Mouse (Mus musculus) heart, embryonic 15.5 days (tissue): Measurements from ENCODE around the gene Fam53b. TPM values are rescaled to one million over a fixed set of nuclear protein-coding genes. Genes with fewer than 3 reads are reported as not detected.
A peak's percentile ranks its signal among the peaks of the same experiment; 100 is the strongest.

Experiments
- ATAC-seq: fragments of 200-750 bp; cut with Nextera tagmentation; replicated peaks from 2 replicates; pipeline ENCODE4 v1.8.0; 2017; ENCODE audit warnings: low read depth, moderate TSS enrichment; ENCODE audit not compliant: insufficient number of reproducible peaks, insufficient read depth, low FRiP score
- H3K27ac ChIP-seq: fragments of 300-500 bp; sonication (generic); 2 replicates; pipeline ENCODE4 v1.5.1; 2015; ENCODE audit warnings: mild to moderate bottlenecking, inconsistent platforms
- H3K27me3 ChIP-seq: fragments of 300-500 bp; sonication (generic); 2 replicates; pipeline ENCODE4 v1.6.1; 2015; ENCODE audit warnings: inconsistent platforms
- H3K36me3 ChIP-seq: fragments of 300-500 bp; sonication (generic); 2 replicates; pipeline ENCODE4 v1.6.1; 2015; ENCODE audit warnings: mild to moderate bottlenecking, inconsistent platforms
- H3K4me1 ChIP-seq: fragments of 300-500 bp; sonication (generic); replicated peaks from 2 replicates; pipeline ENCODE4 v1.6.1; 2015; ENCODE audit warnings: inconsistent platforms
- H3K4me2 ChIP-seq: fragments of 300-500 bp; sonication (generic); 2 replicates; pipeline ENCODE4 v1.6.1; 2015; ENCODE audit warnings: inconsistent platforms, mild to moderate bottlenecking, moderate library complexity
- H3K4me3 ChIP-seq: fragments of 300-500 bp; sonication (generic); 2 replicates; pipeline ENCODE4 v1.5.1; 2015; ENCODE audit warnings: mild to moderate bottlenecking, inconsistent platforms
- H3K9ac ChIP-seq: fragments of 300-500 bp; sonication (generic); 2 replicates; pipeline ENCODE4 v1.6.1; 2015; ENCODE audit warnings: mild to moderate bottlenecking, inconsistent platforms
- H3K9me3 ChIP-seq: fragments of 300-500 bp; sonication (generic); replicated peaks from 2 replicates; pipeline ENCODE4 v1.6.1; 2016; ENCODE audit warnings: inconsistent platforms
- WGBS: fragments of 180-500 bp; shearing (Covaris S2); methylation state at CpG from one replicate; pipeline ENCODE4 v1.1.7; 2015; ENCODE audit warnings: mixed read lengths; 5-methylcytosine and 5-hydroxymethylcytosine counted together
- polyA plus RNA-seq: library from polyadenylated mRNA; unstranded; fragments of >200 nt; fragmentation: Nextera tagmentation; extraction: Ambion mirVana; gene quantifications from 2 replicates; pipeline ENCODE4 v1.2.1, GENCODE M21; 2015

The Fam53b gene
- polyA plus RNA-seq, 1 experiment from 2014 or later: 14.9 TPM

GRCm38 (mm10) chr7:132802691-132803090 is 11.0 kb downstream of the Fam53b start:
- no peak overlapping the region for H3K4me3 ChIP-seq
- no peak for ATAC-seq
- H3K4me2 ChIP-seq: 0 out of 2 replicates have a peak overlapping the region, but pooled peaks have one; percentile 3
- no peaks in the 10 kb centered on the region for H3K27me3 ChIP-seq
- peaks cover 84% of the 10 kb centered on the region for H3K4me1 ChIP-seq
- 44% methylated on average over 11 of the region's 11 CpGs for WGBS
- H3K9ac ChIP-seq: peak overlapping the region; percentile 11; the same call in 1 of the 2 replicates
- H3K9me3 ChIP-seq: no peaks in the 10 kb centered on the region
- H3K36me3 ChIP-seq: no peaks in the 10 kb centered on the region
- H3K27ac ChIP-seq: peak overlapping the region; percentile 79

- WGBS: 78% methylated on average over 2 of the region's 2 CpGs
- H3K4me1 ChIP-seq: peaks cover 77% of the 10 kb centered on the region
- peak overlapping the region; percentile 79 for H3K27ac ChIP-seq
- H3K9ac ChIP-seq: no peak overlapping the region
- no peaks in the 10 kb centered on the region for H3K9me3 ChIP-seq
- no peak overlapping the region for H3K4me2 ChIP-seq
- no peak overlapping the region for H3K4me3 ChIP-seq
- ATAC-seq: no peak
- no peaks in the 10 kb centered on the region for H3K36me3 ChIP-seq
- no peaks in the 10 kb centered on the region for H3K27me3 ChIP-seq
Measured at GRCm38 (mm10) chr7:132802066-132802465, 11.6 kb downstream of the Fam53b start.

GRCm38 (mm10) chr7:132801509-132801908 is 12.2 kb downstream of the Fam53b start:
- no peak overlapping the region for H3K4me3 ChIP-seq
- H3K4me1 ChIP-seq: peaks cover 72% of the 10 kb centered on the region
- 76% methylated on average over 5 of the region's 5 CpGs for WGBS
- H3K27me3 ChIP-seq: no peaks in the 10 kb centered on the region
- no peak for ATAC-seq
- no peak overlapping the region for H3K9ac ChIP-seq
- no peaks in the 10 kb centered on the region for H3K36me3 ChIP-seq
- peak overlapping the region; percentile 79 for H3K27ac ChIP-seq
- no peaks in the 10 kb centered on the region for H3K9me3 ChIP-seq
- no peak overlapping the region for H3K4me2 ChIP-seq

GRCm38 (mm10) chr7:132800868-132801267 is 12.8 kb downstream of the Fam53b start:
- 65% methylated on average over 10 of the region's 10 CpGs for WGBS
- peaks cover 66% of the 10 kb centered on the region for H3K4me1 ChIP-seq
- no peaks in the 10 kb centered on the region for H3K9me3 ChIP-seq
- H3K27me3 ChIP-seq: no peaks in the 10 kb centered on the region
- H3K4me2 ChIP-seq: no peak overlapping the region
- no peak for ATAC-seq
- H3K27ac ChIP-seq: peak overlapping the region; percentile 79
- H3K36me3 ChIP-seq: no peaks in the 10 kb centered on the region
- no peak overlapping the region for H3K4me3 ChIP-seq
- no peak overlapping the region for H3K9ac ChIP-seq

GRCm38 (mm10) chr7:132799119-132800016 is 14.3 kb downstream of the Fam53b start:
- 75% methylated on average over 5 of the region's 5 CpGs for WGBS
- Histone ChIP-seq H3K4me3 (no peak overlapping the region), H3K4me2 (no peak overlapping the region), H3K4me1 (peaks cover 58% of the 10 kb centered on the region), H3K36me3 (no peaks in the 10 kb centered on the region), H3K27me3 (no peaks in the 10 kb centered on the region), H3K9ac (no peak overlapping the region), H3K27ac (peak overlapping the region; percentile 79), H3K9me3 (no peaks in the 10 kb centered on the region)
- ATAC-seq: no peak; the same call in 1 of the 2 replicates

GRCm38 (mm10) chr7:132795141-132795540 is 18.5 kb downstream of the Fam53b start:
- Histone ChIP-seq H3K27me3 (no peaks in the 10 kb centered on the region), H3K4me1 (peaks cover 35% of the 10 kb centered on the region), H3K9ac (no peak overlapping the region), H3K27ac (no peak overlapping the region), H3K4me2 (no peak overlapping the region), H3K4me3 (no peak overlapping the region), H3K9me3 (no peaks in the 10 kb centered on the region), H3K36me3 (no peaks in the 10 kb centered on the region)
- no peak for ATAC-seq
- WGBS: 83% methylated on average over 5 of the region's 5 CpGs

- Histone ChIP-seq H3K27ac (no peak overlapping the region), H3K4me3 (no peak overlapping the region), H3K9ac (no peak overlapping the region), H3K27me3 (no peaks in the 10 kb centered on the region), H3K4me1 (peaks cover 20% of the 10 kb centered on the region), H3K36me3 (no peaks in the 10 kb centered on the region), H3K4me2 (no peak overlapping the region), H3K9me3 (no peaks in the 10 kb centered on the region)
- no peak for ATAC-seq
- WGBS: 59% methylated on average over 6 of the region's 6 CpGs
Measured at GRCm38 (mm10) chr7:132793467-132793866, 20.2 kb downstream of the Fam53b start.

- WGBS: 84% methylated on average over 14 of the region's 14 CpGs
- Histone ChIP-seq H3K27ac (no peak overlapping the region), H3K27me3 (no peaks in the 10 kb centered on the region), H3K4me3 (no peak overlapping the region), H3K36me3 (no peaks in the 10 kb centered on the region), H3K9ac (no peak overlapping the region), H3K4me2 (no peak overlapping the region), H3K9me3 (no peaks in the 10 kb centered on the region), H3K4me1 (peaks cover 45% of the 10 kb centered on the region)
- no peak for ATAC-seq
Measured at GRCm38 (mm10) chr7:132790447-132791219, 23.1 kb downstream of the Fam53b start.

- H3K4me3 ChIP-seq: no peak overlapping the region
- peaks cover 48% of the 10 kb centered on the region for H3K4me1 ChIP-seq
- ATAC-seq: no peak
Measured at GRCm38 (mm10) chr7:132788826-132789225, 24.9 kb downstream of the Fam53b start.

GRCm38 (mm10) chr7:132787496-132788190 is 26.0 kb downstream of the Fam53b start:
- no peak for ATAC-seq
- WGBS: 66% methylated on average over 4 of the region's 4 CpGs
- no peaks in the 10 kb centered on the region for H3K36me3 ChIP-seq
- H3K4me3 ChIP-seq: no peak overlapping the region
- H3K4me2 ChIP-seq: no peak overlapping the region
- no peaks in the 10 kb centered on the region for H3K9me3 ChIP-seq
- H3K9ac ChIP-seq: no peak overlapping the region; the same call in 1 of the 2 replicates
- H3K27me3 ChIP-seq: no peaks in the 10 kb centered on the region
- peaks cover 44% of the 10 kb centered on the region for H3K4me1 ChIP-seq
- peak overlapping the region; percentile 73 for H3K27ac ChIP-seq

More at GRCm38 (mm10) chr7:132788826-132789225, 24.9 kb downstream of the Fam53b start:
- H3K27ac ChIP-seq: no peak overlapping the region
- H3K36me3 ChIP-seq: no peaks in the 10 kb centered on the region
- no peaks in the 10 kb centered on the region for H3K9me3 ChIP-seq
- H3K27me3 ChIP-seq: no peaks in the 10 kb centered on the region
- H3K9ac ChIP-seq: no peak overlapping the region
- WGBS: 87% methylated on average over 13 of the region's 13 CpGs
- no peak overlapping the region for H3K4me2 ChIP-seq

GRCm38 (mm10) chr7:132787022-132787421 is 26.7 kb downstream of the Fam53b start:
- ATAC-seq: no peak
- peaks cover 47% of the 10 kb centered on the region for H3K4me1 ChIP-seq
- H3K9ac ChIP-seq: no peak overlapping the region
- H3K4me3 ChIP-seq: no peak overlapping the region
- H3K36me3 ChIP-seq: no peaks in the 10 kb centered on the region
- no peaks in the 10 kb centered on the region for H3K9me3 ChIP-seq
- no peaks in the 10 kb centered on the region for H3K27me3 ChIP-seq
- peak overlapping the region; percentile 73 for H3K27ac ChIP-seq
- H3K4me2 ChIP-seq: no peak overlapping the region
- WGBS: 76% methylated on average over 4 of the region's 4 CpGs
